Mouse (Mus musculus): ENCODE measurements around the gene Zkscan16.

DNA sequence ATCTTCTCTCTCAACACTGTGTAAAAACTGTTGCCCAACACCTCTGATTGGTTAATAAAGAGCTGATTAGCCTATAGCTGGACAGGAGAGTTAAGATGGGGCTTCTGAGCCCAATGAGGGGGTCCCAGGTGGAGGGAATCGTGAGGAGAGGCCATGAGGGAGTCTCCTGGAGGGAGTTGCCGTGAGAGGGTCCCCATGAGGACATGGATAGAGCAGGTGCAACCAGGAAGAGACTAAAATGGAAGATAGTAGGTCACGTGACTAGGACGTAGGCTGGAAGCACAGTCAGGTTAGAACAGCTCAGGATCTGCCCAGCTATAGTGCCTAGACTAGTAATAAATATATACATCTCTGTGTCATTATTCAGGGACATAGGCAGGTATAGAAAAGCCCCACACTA, 9.1 kb upstream of the Zkscan16 start:
- TF ChIP-seq CTCF (IDR thresholded peaks at IDR 0.05) (no peak), EP300 (IDR thresholded peaks at IDR 0.05) (no peak)
